27 mouse cellular contexts compared by ENCODE assay signal in the genomic region with DNA sequence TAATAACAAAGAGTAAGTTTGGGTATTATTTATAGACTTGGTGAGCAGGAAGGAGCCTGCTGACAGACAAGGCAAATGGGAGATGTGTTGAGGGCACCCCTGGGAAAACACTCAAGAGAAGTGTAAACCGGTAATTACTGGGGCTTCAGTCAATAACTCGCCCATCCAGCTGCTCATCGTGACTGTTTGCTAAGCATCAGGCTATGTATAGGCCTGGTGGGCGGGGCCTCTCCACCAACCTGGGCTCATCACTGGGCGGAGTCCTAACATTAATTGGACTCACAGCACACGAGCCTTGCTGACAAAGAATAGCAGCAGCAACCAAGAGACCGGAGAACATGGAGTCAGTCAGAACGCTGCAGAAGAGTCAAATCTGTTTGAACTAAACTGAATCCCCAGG. TPM values are rescaled to one million over a fixed set of nuclear protein-coding genes. Genes with fewer than 3 reads are reported as not detected.
DNase-seq lines count a peak whose midpoint lies in the region; ATAC-seq lines count a peak whose summit lies in the region.
"Had no signal": no experiment of that assay in that cellular context is flagged by ENCODE, and none has a peak within 500 bp of the region (broad histone marks: within the 10 kb centered on the region; RNA-seq: fewer than 3 reads in every experiment).

No protein-coding gene starts in this region.

- no peak for DNase-seq in midbrain, embryonic 10.5 days (ENCODE audit: low spot score)
- peak; percentile 62 for DNase-seq in ZHBTc4 (ENCODE audit: low read depth, low spot score)
- DNase-seq in embryonic facial prominence, embryonic 14.5 days (ENCODE audit: low spot score): peak; percentile 65
- DNase-seq: adrenal gland, adult 8-10 months; B cell, adult 2 months; cerebellum, adult 11 months; cerebellum, adult 9-11 months; forebrain, postnatal 0 days; heart, adult 2 months; heart, postnatal 4 days; kidney, adult 18-20 months; kidney, postnatal 25 days; lung, embryonic 14.5 days; lung, postnatal 14 days; right cerebral cortex, postnatal 4 days; thymus, adult 2 months had no signal

- H3K4me2 ChIP-seq in midbrain, embryonic 13.5 days (replicated peaks): no peak overlapping the region
- no peak overlapping the region for H3K4me2 ChIP-seq in embryonic facial prominence, embryonic 14.5 days (ENCODE audit: low read depth, low read length)
- H3K4me2 ChIP-seq in neural tube, embryonic 14.5 days (ENCODE audit: low read depth, low read length): no peak overlapping the region
- H3K4me2 ChIP-seq: heart, embryonic 12.5 days; hindbrain, embryonic 13.5 days; kidney, embryonic 15.5 days; limb, embryonic 12.5 days; liver, embryonic 15.5 days; lung, embryonic 14.5 days had no signal

- no peak overlapping the region for H3K4me3 ChIP-seq in midbrain, embryonic 13.5 days (replicated peaks)
- H3K4me3 ChIP-seq in midbrain, embryonic 10.5 days: no peak overlapping the region
- no peak overlapping the region for H3K4me3 ChIP-seq in embryonic facial prominence, embryonic 14.5 days (ENCODE audit: low read depth, low read length)
- no peak overlapping the region for H3K4me3 ChIP-seq in neural tube, embryonic 14.5 days (ENCODE audit: low read depth, low read length)
- H3K4me3 ChIP-seq: heart, adult 2 months; heart, embryonic 12.5 days; hindbrain, embryonic 13.5 days; kidney, embryonic 15.5 days; left cerebral cortex, adult 2 months; limb, embryonic 12.5 days; liver, embryonic 15.5 days; myocyte had no signal

- no peaks in the 10 kb centered on the region for H3K9me3 ChIP-seq in midbrain, embryonic 13.5 days
- H3K9me3 ChIP-seq in midbrain, embryonic 10.5 days (replicated peaks): no peaks in the 10 kb centered on the region
- no peaks in the 10 kb centered on the region for H3K9me3 ChIP-seq in embryonic facial prominence, embryonic 14.5 days (ENCODE audit: control insufficient read depth, low read length)
- no peaks in the 10 kb centered on the region for H3K9me3 ChIP-seq in neural tube, embryonic 14.5 days (ENCODE audit: control insufficient read depth, low read length)
- H3K9me3 ChIP-seq: heart, embryonic 12.5 days; hindbrain, embryonic 13.5 days; kidney, embryonic 15.5 days; limb, embryonic 12.5 days; liver, embryonic 15.5 days had no signal

- H3K9ac ChIP-seq in midbrain, embryonic 13.5 days (replicated peaks): no peak overlapping the region
- H3K9ac ChIP-seq in embryonic facial prominence, embryonic 14.5 days (ENCODE audit: low read depth, low read length): no peak overlapping the region
- no peak overlapping the region for H3K9ac ChIP-seq in neural tube, embryonic 14.5 days (replicated peaks; ENCODE audit: low read depth, low read length)
- H3K9ac ChIP-seq: forebrain, postnatal 0 days; heart, embryonic 12.5 days; hindbrain, embryonic 13.5 days; kidney, embryonic 15.5 days; limb, embryonic 12.5 days; liver, embryonic 15.5 days; lung, embryonic 14.5 days had no signal

- 61% methylated on average over 8 of the region's 8 CpGs for WGBS in midbrain, embryonic 13.5 days
- 67% methylated on average over 8 of the region's 8 CpGs for WGBS in midbrain, embryonic 10.5 days
- WGBS in embryonic facial prominence, embryonic 14.5 days: 54% methylated on average over 8 of the region's 8 CpGs
- 43% methylated on average over 8 of the region's 8 CpGs for WGBS in neural tube, embryonic 14.5 days

- H3K36me3 ChIP-seq in midbrain, embryonic 13.5 days: no peaks in the 10 kb centered on the region
- no peaks in the 10 kb centered on the region for H3K36me3 ChIP-seq in midbrain, embryonic 10.5 days
- H3K36me3 ChIP-seq in embryonic facial prominence, embryonic 14.5 days (ENCODE audit: control insufficient read depth, insufficient read depth, low read length): no peaks in the 10 kb centered on the region
- H3K36me3 ChIP-seq in neural tube, embryonic 14.5 days (ENCODE audit: control insufficient read depth, insufficient read depth, low read length): no peaks in the 10 kb centered on the region
- H3K36me3 ChIP-seq: heart, embryonic 12.5 days; hindbrain, embryonic 13.5 days; kidney, embryonic 15.5 days; limb, embryonic 12.5 days; liver, embryonic 15.5 days had no signal

- 0 out of 2 replicates have a peak, but pooled peaks cover 3% of the 10 kb centered on the region for H3K4me1 ChIP-seq in midbrain, embryonic 13.5 days (replicated peaks)
- H3K4me1 ChIP-seq in midbrain, embryonic 10.5 days: no peaks in the 10 kb centered on the region
- H3K4me1 ChIP-seq in embryonic facial prominence, embryonic 14.5 days (ENCODE audit: control insufficient read depth, insufficient read depth, low read length): no peaks in the 10 kb centered on the region
- H3K4me1 ChIP-seq in neural tube, embryonic 14.5 days (ENCODE audit: control insufficient read depth, insufficient read depth, low read length): no peaks in the 10 kb centered on the region
- H3K4me1 ChIP-seq: heart, embryonic 12.5 days; hindbrain, embryonic 13.5 days; kidney, embryonic 15.5 days had no signal

- ATAC-seq in midbrain, embryonic 13.5 days: peak; percentile 30; the same call in 1 of the 2 replicates
- ATAC-seq in embryonic facial prominence, embryonic 14.5 days (ENCODE audit: low read depth): 0 out of 2 replicates have a peak, but pooled peaks have one; percentile 35
- ATAC-seq in neural tube, embryonic 14.5 days (ENCODE audit: low read depth): peak; percentile 34; the same call in 1 of the 2 replicates
- no peak for ATAC-seq in erythroblast, adult 5-6 weeks (replicated peaks; ENCODE audit: low FRiP score, poor library complexity, severe bottlenecking)
- ATAC-seq: forebrain, postnatal 0 days had no signal

- no peaks in the 10 kb centered on the region for H3K27me3 ChIP-seq in midbrain, embryonic 13.5 days
- peaks cover 5% of the 10 kb centered on the region; the same call in 1 of the 2 replicates for H3K27me3 ChIP-seq in midbrain, embryonic 10.5 days (ENCODE audit: low read depth, poor library complexity, severe bottlenecking)
- H3K27me3 ChIP-seq in embryonic facial prominence, embryonic 14.5 days (replicated peaks; ENCODE audit: control insufficient read depth, insufficient read depth, low read length): no peaks in the 10 kb centered on the region
- no peaks in the 10 kb centered on the region for H3K27me3 ChIP-seq in neural tube, embryonic 14.5 days (ENCODE audit: control insufficient read depth, insufficient read depth, low read length)
- H3K27me3 ChIP-seq: kidney, embryonic 15.5 days; limb, embryonic 12.5 days; liver, embryonic 15.5 days had no signal

- no peak overlapping the region for H3K27ac ChIP-seq in midbrain, embryonic 13.5 days
- H3K27ac ChIP-seq in midbrain, embryonic 10.5 days (replicated peaks): no peak overlapping the region
- no peak overlapping the region for H3K27ac ChIP-seq in embryonic facial prominence, embryonic 14.5 days (replicated peaks; ENCODE audit: low read depth, low read length)
- no peak overlapping the region for H3K27ac ChIP-seq in neural tube, embryonic 14.5 days (ENCODE audit: low read depth, low read length)
- H3K27ac ChIP-seq: heart, adult 2 months; hindbrain, embryonic 13.5 days; kidney, embryonic 15.5 days; left cerebral cortex, adult 2 months; limb, embryonic 12.5 days; liver, embryonic 15.5 days had no signal

RNA-seq across cellular contexts. Expression of gene Bcas1, which starts 1.3 kb away (rescaled TPM):
- polyA plus RNA-seq in midbrain, embryonic 13.5 days (2015; fragmentation: Nextera tagmentation; extraction: Ambion mirVana): 8.3 and 9.1 TPM in 2 replicates
- 1.8 and 2.1 TPM in 2 replicates for polyA plus RNA-seq in midbrain, embryonic 10.5 days (2016; fragmentation: Nextera tagmentation; extraction: Ambion mirVana)
- polyA plus RNA-seq in embryonic facial prominence, embryonic 14.5 days (2014; fragmentation: Nextera tagmentation; extraction: Ambion mirVana): 0.90 and 2.5 TPM in 2 replicates
- 11.8 and 14.6 TPM in 2 replicates for polyA plus RNA-seq in neural tube, embryonic 14.5 days (2014; fragmentation: Nextera tagmentation; extraction: Ambion mirVana)
- 1.3 TPM in 1 of 2 replicates, not detected in the other for total RNA-seq in erythroblast, adult 5-6 weeks (2015; ENCODE audit: low replicate concordance)
- total RNA-seq in erythroblast, adult 5-6 weeks (2017; ENCODE audit: low replicate concordance): 1.3 TPM in 1 of 2 replicates, not detected in the other
- total RNA-seq: liver, adult 2 months had no signal
